Comparison of ENCODE assay signal across 26 mouse cellular contexts in genomic region chr14:120854559-120854958, GRCm38 (mm10). TPM values are rescaled to one million over a fixed set of nuclear protein-coding genes. Genes with fewer than 3 reads are reported as not detected.
DNase-seq lines count a peak whose midpoint lies in the region; ATAC-seq and TF ChIP-seq lines count a peak whose summit lies in the region.
"Had no signal": no experiment of that assay in that cellular context is flagged by ENCODE, and none has a peak within 500 bp of the region (broad histone marks: within the 10 kb centered on the region; RNA-seq: fewer than 3 reads in every experiment).

No protein-coding gene starts in this region.

- H3K9me3 ChIP-seq in forebrain, embryonic 11.5 days (ENCODE audit: control insufficient read depth, low read length), result no peaks in the 10 kb centered on the region; the same call in 1 of the 2 replicates
- peaks cover 13% of the 10 kb centered on the region; the same call in 1 of the 2 replicates for H3K9me3 ChIP-seq in forebrain, embryonic 13.5 days (replicated peaks)
- 0 out of 2 replicates have a peak, but pooled peaks cover 3% of the 10 kb centered on the region for H3K9me3 ChIP-seq in forebrain, postnatal 0 days (ENCODE audit: low read length)
- H3K9me3 ChIP-seq in hindbrain, embryonic 10.5 days, result peaks cover 12% of the 10 kb centered on the region
- 0 out of 2 replicates have a peak, but pooled peaks cover 7% of the 10 kb centered on the region for H3K9me3 ChIP-seq in kidney, embryonic 14.5 days (ENCODE audit: control insufficient read depth, low read length)
- H3K9me3 ChIP-seq: embryonic facial prominence, embryonic 15.5 days had no signal

- 61% methylated on average over 7 of the region's 7 CpGs for WGBS in forebrain, embryonic 11.5 days
- 58% methylated on average over 7 of the region's 7 CpGs for WGBS in forebrain, embryonic 13.5 days
- WGBS in forebrain, postnatal 0 days, result 61% methylated on average over 7 of the region's 7 CpGs
- 60% methylated on average over 7 of the region's 7 CpGs for WGBS in hindbrain, embryonic 10.5 days
- WGBS in kidney, embryonic 14.5 days, result 76% methylated on average over 7 of the region's 7 CpGs

- H3K9ac ChIP-seq in forebrain, embryonic 11.5 days (ENCODE audit: low read length), result no peak overlapping the region
- H3K9ac ChIP-seq in forebrain, embryonic 13.5 days, result no peak overlapping the region
- H3K9ac ChIP-seq in forebrain, postnatal 0 days, result no peak overlapping the region
- no peak overlapping the region for H3K9ac ChIP-seq in kidney, embryonic 14.5 days (ENCODE audit: low read depth, low read length)
- H3K9ac ChIP-seq: embryonic facial prominence, embryonic 15.5 days; hindbrain, embryonic 12.5 days; limb, embryonic 13.5 days; liver, embryonic 12.5 days had no signal

- no peak for DNase-seq in forebrain, embryonic 11.5 days (ENCODE audit: low spot score)
- peak; percentile 61 for DNase-seq in Muller cell, postnatal 12 days (ENCODE audit: inconsistent ontology term)
- DNase-seq in R1 (ENCODE audit: low read depth, low spot score), result peak; percentile 40
- no peak for DNase-seq in forebrain, postnatal 0 days
- no peak for DNase-seq in hindbrain, embryonic 10.5 days (ENCODE audit: low spot score)
- DNase-seq: adrenal gland, postnatal 14 days; B cell, adult 2 months; cerebellum, adult 8-10 months; gastrocnemius, postnatal 14 days; heart, adult 11 months; heart, postnatal 10 days; kidney, adult 2 months; kidney, postnatal 14 days; lung, adult 18-20 months; lung, postnatal 10 days; thymus, postnatal 14 days had no signal

- TF ChIP-seq CTCF in forebrain, postnatal 0 days (IDR thresholded peaks at IDR 0.05; ENCODE audit: low read depth), result no peak

- ATAC-seq in forebrain, embryonic 11.5 days (replicated peaks; ENCODE audit: low FRiP score), result 0 out of 2 replicates have a peak, but pooled peaks have one; percentile 46
- no peak for ATAC-seq in forebrain, embryonic 13.5 days
- ATAC-seq in forebrain, postnatal 0 days, result 0 out of 2 replicates have a peak, but pooled peaks have one; percentile 19
- ATAC-seq in kidney, embryonic 14.5 days (ENCODE audit: low FRiP score, low TSS enrichment), result no peak
- ATAC-seq: liver, embryonic 12.5 days had no signal

- H3K27ac ChIP-seq in forebrain, embryonic 11.5 days (ENCODE audit: low read depth, low read length), result no peak overlapping the region
- no peak overlapping the region for H3K27ac ChIP-seq in forebrain, embryonic 13.5 days
- H3K27ac ChIP-seq in forebrain, postnatal 0 days (ENCODE audit: low read depth, low read length), result peak overlapping the region; percentile 45; the same call in 1 of the 2 replicates
- no peak overlapping the region for H3K27ac ChIP-seq in hindbrain, embryonic 10.5 days
- H3K27ac ChIP-seq in kidney, embryonic 14.5 days (ENCODE audit: low read depth, low read length), result no peak overlapping the region
- H3K27ac ChIP-seq: embryonic facial prominence, embryonic 15.5 days; hindbrain, embryonic 12.5 days; limb, embryonic 13.5 days; liver, embryonic 12.5 days; midbrain, embryonic 10.5 days had no signal

- H3K4me2 ChIP-seq in forebrain, embryonic 11.5 days (ENCODE audit: low read depth, low read length, severe bottlenecking), result no peak overlapping the region
- no peak overlapping the region for H3K4me2 ChIP-seq in forebrain, embryonic 13.5 days
- H3K4me2 ChIP-seq in forebrain, postnatal 0 days (ENCODE audit: low read depth), result no peak overlapping the region
- no peak overlapping the region for H3K4me2 ChIP-seq in kidney, embryonic 14.5 days (replicated peaks; ENCODE audit: low read depth, low read length)
- H3K4me2 ChIP-seq: embryonic facial prominence, embryonic 15.5 days; heart, embryonic 11.5 days; hindbrain, embryonic 12.5 days; limb, embryonic 13.5 days; liver, embryonic 12.5 days had no signal

- H3K4me1 ChIP-seq in forebrain, embryonic 11.5 days (replicated peaks; ENCODE audit: control insufficient read depth, insufficient read depth, low read length), result peaks cover 2% of the 10 kb centered on the region; the same call in 1 of the 2 replicates
- no peaks in the 10 kb centered on the region for H3K4me1 ChIP-seq in forebrain, embryonic 13.5 days
- no peaks in the 10 kb centered on the region for H3K4me1 ChIP-seq in forebrain, postnatal 0 days (ENCODE audit: insufficient read depth)
- 0 out of 2 replicates have a peak, but pooled peaks cover 10% of the 10 kb centered on the region for H3K4me1 ChIP-seq in hindbrain, embryonic 10.5 days (replicated peaks)
- no peaks in the 10 kb centered on the region for H3K4me1 ChIP-seq in kidney, embryonic 14.5 days (ENCODE audit: control insufficient read depth, insufficient read depth, low read length)
- H3K4me1 ChIP-seq: embryonic facial prominence, embryonic 15.5 days; hindbrain, embryonic 12.5 days; limb, embryonic 13.5 days; liver, embryonic 12.5 days had no signal

- no peak overlapping the region for H3K4me3 ChIP-seq in forebrain, embryonic 11.5 days (ENCODE audit: low read depth, low read length)
- no peak overlapping the region for H3K4me3 ChIP-seq in forebrain, embryonic 13.5 days
- H3K4me3 ChIP-seq in forebrain, postnatal 0 days (ENCODE audit: low read depth, low read length), result no peak overlapping the region
- H3K4me3 ChIP-seq in hindbrain, embryonic 10.5 days, result no peak overlapping the region
- H3K4me3 ChIP-seq in kidney, embryonic 14.5 days (ENCODE audit: low read length), result no peak overlapping the region
- H3K4me3 ChIP-seq: embryonic facial prominence, embryonic 15.5 days; hindbrain, embryonic 12.5 days; limb, embryonic 13.5 days; liver, embryonic 12.5 days; midbrain, embryonic 10.5 days had no signal

- H3K36me3 ChIP-seq in forebrain, embryonic 11.5 days (ENCODE audit: control insufficient read depth, insufficient read depth, low read length), result no peaks in the 10 kb centered on the region
- no peaks in the 10 kb centered on the region for H3K36me3 ChIP-seq in forebrain, embryonic 13.5 days (ENCODE audit: poor library complexity, severe bottlenecking)
- H3K36me3 ChIP-seq in forebrain, postnatal 0 days (ENCODE audit: insufficient read depth), result no peaks in the 10 kb centered on the region
- no peaks in the 10 kb centered on the region for H3K36me3 ChIP-seq in hindbrain, embryonic 10.5 days
- no peaks in the 10 kb centered on the region for H3K36me3 ChIP-seq in kidney, embryonic 14.5 days (ENCODE audit: control insufficient read depth, insufficient read depth, low read length)
- H3K36me3 ChIP-seq: embryonic facial prominence, embryonic 15.5 days; G1E; hindbrain, embryonic 12.5 days; limb, embryonic 13.5 days; liver, embryonic 12.5 days; midbrain, embryonic 10.5 days had no signal

- no peaks in the 10 kb centered on the region for H3K27me3 ChIP-seq in forebrain, embryonic 11.5 days (ENCODE audit: control insufficient read depth, insufficient read depth, low read length)
- no peaks in the 10 kb centered on the region for H3K27me3 ChIP-seq in forebrain, embryonic 13.5 days
- no peaks in the 10 kb centered on the region for H3K27me3 ChIP-seq in forebrain, postnatal 0 days (ENCODE audit: insufficient read depth, low read length)
- H3K27me3 ChIP-seq in hindbrain, embryonic 10.5 days (ENCODE audit: insufficient read depth, poor library complexity, severe bottlenecking), result no peaks in the 10 kb centered on the region
- no peaks in the 10 kb centered on the region for H3K27me3 ChIP-seq in kidney, embryonic 14.5 days (ENCODE audit: control insufficient read depth, insufficient read depth, low read length)
- H3K27me3 ChIP-seq: CH12.LX; embryonic facial prominence, embryonic 15.5 days; hindbrain, embryonic 12.5 days; limb, embryonic 13.5 days; liver, embryonic 12.5 days had no signal

RNA-seq across cellular contexts. Expression of gene Ipo5, which starts 56.5 kb away (rescaled TPM):
- 181 and 183 TPM in 2 replicates for polyA plus RNA-seq in forebrain, embryonic 11.5 days (2014; fragmentation: Nextera tagmentation; extraction: Ambion mirVana)
- 89.2 and 103 TPM in 2 replicates for polyA plus RNA-seq in forebrain, embryonic 13.5 days (2015; fragmentation: Nextera tagmentation; extraction: Ambion mirVana)
- 102 and 106 TPM in 2 replicates for total RNA-seq in forebrain, postnatal 0 days (2014; rRNA removed)
- 56.2 and 58.1 TPM in 2 replicates for polyA plus RNA-seq in forebrain, postnatal 0 days (2015; fragmentation: Nextera tagmentation; extraction: Ambion mirVana)
- 105 and 132 TPM in 2 replicates for polyA plus RNA-seq in hindbrain, embryonic 10.5 days (2016; fragmentation: Nextera tagmentation; extraction: Ambion mirVana)
- 77.8 and 143 TPM in 2 replicates for polyA plus RNA-seq in kidney, embryonic 14.5 days (2014; fragmentation: Nextera tagmentation; extraction: Ambion mirVana)

Comparison
In these comparisons a context has a peak if more than half of its experiments do, and no peak if none do; other contexts are left out.
1. ATAC-seq: peak in forebrain, embryonic 11.5 days (single experiment) and forebrain, postnatal 0 days (single experiment); none in forebrain, embryonic 13.5 days (single experiment) and kidney, embryonic 14.5 days (single experiment).
2. DNase-seq: peak in Muller cell, postnatal 12 days (single experiment) and R1 (single experiment); none in forebrain, embryonic 11.5 days (single experiment), forebrain, postnatal 0 days (single experiment) and hindbrain, embryonic 10.5 days (single experiment).